Mouse (Mus musculus): ENCODE measurements at regions not wholly inside any gene's neighbourhood (a gene's known extent, or its start where the extent isn't known, plus 50 kb on each side); places are given as distances from the start of the nearest gene placed in this dataset.
"Not testable (repeated sequence)": the region's sequence is repeated elsewhere in the genome, so short reads cannot be mapped to it uniquely, and the experiment has no call there.

GRCm38 (mm10) chr14:87669496-87669895 is 253.1 kb downstream of the Tdrd3 start:
- DNase-seq (ENCODE audit: low spot score) (no peak), ATAC-seq (replicated peaks; ENCODE audit: low FRiP score, low read depth) (no peak)
- Histone ChIP-seq H3K9ac (ENCODE audit: low read depth, low read length) (no peak overlapping the region), H3K27me3 (ENCODE audit: insufficient read depth, low read length) (no peaks in the 10 kb centered on the region), H3K4me3 (replicated peaks; ENCODE audit: low read depth, low read length) (no peak overlapping the region), H3K4me2 (ENCODE audit: low read length) (no peak overlapping the region), H3K27ac (no peak overlapping the region), H3K9me3 (replicated peaks; ENCODE audit: low read length) (no peaks in the 10 kb centered on the region), H3K4me1 (replicated peaks; ENCODE audit: insufficient read depth, low read length) (no peaks in the 10 kb centered on the region), H3K36me3 (ENCODE audit: insufficient read depth, low read length) (no peaks in the 10 kb centered on the region)
- WGBS, result 88% methylated on average over 2 of the region's 2 CpGs
- TF ChIP-seq CTCF (IDR thresholded peaks at IDR 0.05; ENCODE audit: low read depth), result no peak

DNA sequence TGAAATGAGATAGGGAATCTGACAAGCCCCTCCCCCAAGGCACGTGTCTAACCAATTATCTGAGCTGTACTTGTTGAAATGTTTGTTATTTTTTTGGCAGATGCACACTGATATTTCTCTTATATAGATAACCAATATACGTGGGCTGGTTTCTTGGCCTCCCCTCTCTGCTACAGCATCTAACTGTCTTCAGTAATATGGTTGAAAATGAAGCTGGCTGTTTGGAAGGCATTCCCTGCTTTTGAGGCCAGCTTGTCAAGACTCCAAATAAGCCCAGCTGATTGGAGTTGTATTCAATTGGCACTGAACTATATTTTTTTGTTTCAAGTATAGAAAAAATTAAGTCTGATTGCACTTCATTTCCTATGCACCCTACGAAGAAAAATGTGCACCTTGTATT is 264.3 kb downstream of the Tdrd3 start:
- H3K27me3 ChIP-seq (ENCODE audit: insufficient read depth, low read length), result no peaks in the 10 kb centered on the region
- no peak overlapping the region for H3K4me2 ChIP-seq (ENCODE audit: low read length)
- WGBS, result 75% methylated on average over 3 of the region's 3 CpGs
- H3K4me3 ChIP-seq (replicated peaks; ENCODE audit: low read depth, low read length), result no peak overlapping the region
- TF ChIP-seq CTCF (IDR thresholded peaks at IDR 0.05; ENCODE audit: low read depth), result no peak
- no peak overlapping the region for H3K27ac ChIP-seq
- DNase-seq (ENCODE audit: low spot score) (no peak), ATAC-seq (replicated peaks; ENCODE audit: low FRiP score, low read depth) (no peak)
- no peaks in the 10 kb centered on the region for H3K9me3 ChIP-seq (replicated peaks; ENCODE audit: low read length)
- no peak overlapping the region for H3K9ac ChIP-seq (ENCODE audit: low read depth, low read length)
- H3K36me3 ChIP-seq (ENCODE audit: insufficient read depth, low read length), result no peaks in the 10 kb centered on the region
- no peaks in the 10 kb centered on the region for H3K4me1 ChIP-seq (replicated peaks; ENCODE audit: insufficient read depth, low read length)

DNA sequence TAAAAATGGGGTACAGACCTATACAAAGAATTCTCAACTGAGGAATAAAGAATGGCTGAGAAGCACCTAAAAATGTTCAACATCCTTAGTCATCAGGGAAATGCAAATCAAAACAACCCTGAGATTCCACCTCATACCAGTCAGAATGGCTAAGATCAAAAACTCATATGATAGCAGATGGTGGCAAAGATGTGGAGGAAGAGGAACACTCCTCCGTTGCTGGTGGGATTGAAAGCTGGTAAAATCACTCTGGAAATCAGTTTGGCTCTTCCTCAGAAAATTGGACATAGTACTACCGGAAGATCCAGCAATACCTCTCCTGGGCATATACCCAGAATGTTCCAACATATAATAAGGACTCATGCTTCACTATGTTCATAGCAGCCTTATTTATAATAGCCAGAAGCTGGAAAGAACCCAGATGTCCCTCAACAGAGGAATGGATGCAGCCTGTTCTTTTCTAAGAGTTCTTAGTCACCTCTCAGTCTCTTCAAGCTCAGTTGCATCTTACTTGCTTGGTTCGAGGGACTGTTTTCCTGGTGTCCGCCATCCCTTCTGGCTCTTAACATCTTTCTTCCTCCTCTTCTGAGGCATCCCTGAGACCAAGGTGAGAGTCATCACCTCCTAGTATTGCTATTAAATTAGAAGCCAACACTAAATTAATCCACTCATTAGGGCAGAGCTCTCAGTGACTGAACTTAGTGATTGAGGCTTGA is 266.8 kb downstream of the Tdrd3 start:
- WGBS, result 83% methylated on average over 4 of the region's 4 CpGs
- not testable (repeated sequence) for DNase-seq (ENCODE audit: low spot score); ATAC-seq (replicated peaks; ENCODE audit: low FRiP score, low read depth)

GRCm38 (mm10) chr14:87689866-87690265 is 273.4 kb downstream of the Tdrd3 start:
- Histone ChIP-seq H3K4me1 (replicated peaks; ENCODE audit: insufficient read depth, low read length) (no peaks in the 10 kb centered on the region), H3K4me2 (ENCODE audit: low read length) (no peak overlapping the region), H3K27ac (no peak overlapping the region), H3K4me3 (replicated peaks; ENCODE audit: low read depth, low read length) (no peak overlapping the region), H3K27me3 (ENCODE audit: insufficient read depth, low read length) (no peaks in the 10 kb centered on the region), H3K9me3 (replicated peaks; ENCODE audit: low read length) (no peaks in the 10 kb centered on the region), H3K36me3 (ENCODE audit: insufficient read depth, low read length) (no peaks in the 10 kb centered on the region), H3K9ac (ENCODE audit: low read depth, low read length) (no peak overlapping the region)
- ATAC-seq (replicated peaks; ENCODE audit: low FRiP score, low read depth), result no peak
- TF ChIP-seq CTCF (IDR thresholded peaks at IDR 0.05; ENCODE audit: low read depth), result no peak
- WGBS, result 81% methylated on average over 3 of the region's 3 CpGs
- DNase-seq (ENCODE audit: low spot score), result no peak

More for the DNA sequence above, 266.8 kb downstream of the Tdrd3 start:
- not testable (repeated sequence) for H3K4me3 ChIP-seq (replicated peaks; ENCODE audit: low read depth, low read length); H3K9ac ChIP-seq (ENCODE audit: low read depth, low read length); H3K27ac ChIP-seq; H3K9me3 ChIP-seq (replicated peaks; ENCODE audit: low read length); H3K4me2 ChIP-seq (ENCODE audit: low read length); H3K27me3 ChIP-seq (ENCODE audit: insufficient read depth, low read length); H3K36me3 ChIP-seq (ENCODE audit: insufficient read depth, low read length); H3K4me1 ChIP-seq (replicated peaks; ENCODE audit: insufficient read depth, low read length)

DNA sequence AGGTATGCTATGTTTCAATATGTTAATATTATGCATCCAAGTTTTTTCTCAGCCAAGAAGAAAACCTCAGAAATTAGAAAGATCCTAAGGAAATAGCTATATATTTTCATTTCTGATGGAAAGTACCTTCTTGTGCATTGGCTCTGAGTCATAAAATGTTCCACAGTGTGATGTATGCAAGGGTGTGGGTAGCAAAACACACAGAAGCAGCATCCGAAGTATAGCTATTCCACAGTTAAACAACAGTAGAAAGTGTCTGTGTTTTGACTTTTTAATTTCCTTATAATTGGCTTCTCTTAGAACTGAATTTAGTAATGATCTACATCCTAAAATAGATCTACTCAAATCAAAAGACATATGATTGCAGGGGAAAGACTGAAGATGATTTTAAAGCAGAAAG is 320.0 kb downstream of the Tdrd3 start:
- no peak for ATAC-seq (replicated peaks; ENCODE audit: low FRiP score, low read depth)
- H3K9me3 ChIP-seq (replicated peaks; ENCODE audit: low read length), result no peaks in the 10 kb centered on the region
- 89% methylated on average over 1 of the region's 1 CpGs for WGBS
- H3K4me3 ChIP-seq (replicated peaks; ENCODE audit: low read depth, low read length), result no peak overlapping the region
- DNase-seq (ENCODE audit: low spot score), result no peak
- no peaks in the 10 kb centered on the region for H3K4me1 ChIP-seq (replicated peaks; ENCODE audit: insufficient read depth, low read length)
- no peak overlapping the region for H3K4me2 ChIP-seq (ENCODE audit: low read length)
- TF ChIP-seq CTCF (IDR thresholded peaks at IDR 0.05; ENCODE audit: low read depth), result no peak
- H3K27me3 ChIP-seq (ENCODE audit: insufficient read depth, low read length), result no peaks in the 10 kb centered on the region
- no peak overlapping the region for H3K9ac ChIP-seq (ENCODE audit: low read depth, low read length)
- H3K27ac ChIP-seq, result no peak overlapping the region
- H3K36me3 ChIP-seq (ENCODE audit: insufficient read depth, low read length), result no peaks in the 10 kb centered on the region

DNA sequence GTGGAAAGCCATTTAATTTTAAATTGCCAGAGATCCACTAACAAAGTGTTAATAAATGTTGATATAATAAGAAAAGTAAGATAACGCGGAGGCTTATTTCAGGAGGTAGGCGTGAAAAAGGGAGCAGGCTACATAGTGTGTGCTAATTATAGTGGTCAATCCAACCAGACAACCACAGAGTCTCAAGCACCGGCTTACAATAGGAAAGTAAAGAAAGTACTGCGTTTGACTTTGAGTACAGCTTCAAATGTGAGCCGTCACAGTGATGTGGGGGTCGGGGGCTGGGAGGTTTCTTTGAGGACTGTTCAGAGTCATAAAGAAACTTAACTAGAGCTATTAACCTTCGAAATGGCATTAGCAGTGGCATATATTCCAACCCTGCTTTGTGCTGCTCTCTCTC is 329.1 kb downstream of the Tdrd3 start:
- Histone ChIP-seq H3K4me3 (replicated peaks; ENCODE audit: low read depth, low read length) (no peak overlapping the region), H3K9me3 (replicated peaks; ENCODE audit: low read length) (no peaks in the 10 kb centered on the region), H3K27ac (no peak overlapping the region), H3K4me2 (ENCODE audit: low read length) (no peak overlapping the region), H3K9ac (ENCODE audit: low read depth, low read length) (no peak overlapping the region), H3K27me3 (ENCODE audit: insufficient read depth, low read length) (no peaks in the 10 kb centered on the region), H3K4me1 (replicated peaks; ENCODE audit: insufficient read depth, low read length) (no peaks in the 10 kb centered on the region), H3K36me3 (ENCODE audit: insufficient read depth, low read length) (no peaks in the 10 kb centered on the region)
- WGBS, result 43% methylated on average over 8 of the region's 8 CpGs
- no peak for TF ChIP-seq CTCF (IDR thresholded peaks at IDR 0.05; ENCODE audit: low read depth)
- ATAC-seq (replicated peaks; ENCODE audit: low FRiP score, low read depth) (no peak), DNase-seq (ENCODE audit: low spot score) (no peak)

- ATAC-seq (replicated peaks; ENCODE audit: low FRiP score, low read depth), result no peak
- no peaks in the 10 kb centered on the region for H3K4me1 ChIP-seq (replicated peaks; ENCODE audit: insufficient read depth, low read length)
- H3K27ac ChIP-seq, result no peak overlapping the region
- H3K9ac ChIP-seq (ENCODE audit: low read depth, low read length), result no peak overlapping the region
- DNase-seq (ENCODE audit: low spot score), result no peak
- H3K9me3 ChIP-seq (replicated peaks; ENCODE audit: low read length), result no peaks in the 10 kb centered on the region
- no peak for TF ChIP-seq CTCF (IDR thresholded peaks at IDR 0.05; ENCODE audit: low read depth)
- 58% methylated on average over 5 of the region's 5 CpGs for WGBS
- no peak overlapping the region for H3K4me2 ChIP-seq (ENCODE audit: low read length)
- H3K27me3 ChIP-seq (ENCODE audit: insufficient read depth, low read length), result no peaks in the 10 kb centered on the region
- no peak overlapping the region for H3K4me3 ChIP-seq (replicated peaks; ENCODE audit: low read depth, low read length)
- no peaks in the 10 kb centered on the region for H3K36me3 ChIP-seq (ENCODE audit: insufficient read depth, low read length)
Measured at GRCm38 (mm10) chr14:87746011-87746410, 329.6 kb downstream of the Tdrd3 start.
